Mouse (Mus musculus) mature B cell (primary cell): ENCODE data around the gene Vps26b.

Experiments
- in situ Hi-C: fragments of 300-500 bp; cut with MboI; formaldehyde crosslinking; loops from 2 replicates; pipeline ENCODE4 v1.14.3; 2019

Vps26b gene

GRCm38 (mm10) chr9:26993900-26994299 lies 36.0 kb downstream of the Vps26b start:
- in situ Hi-C loops, result no loop called here

- in situ Hi-C loops, result no loop called here
These were observed 36.7 kb downstream of the Vps26b start for GRCm38 (mm10) chr9:26993118-26993517.

DNA sequence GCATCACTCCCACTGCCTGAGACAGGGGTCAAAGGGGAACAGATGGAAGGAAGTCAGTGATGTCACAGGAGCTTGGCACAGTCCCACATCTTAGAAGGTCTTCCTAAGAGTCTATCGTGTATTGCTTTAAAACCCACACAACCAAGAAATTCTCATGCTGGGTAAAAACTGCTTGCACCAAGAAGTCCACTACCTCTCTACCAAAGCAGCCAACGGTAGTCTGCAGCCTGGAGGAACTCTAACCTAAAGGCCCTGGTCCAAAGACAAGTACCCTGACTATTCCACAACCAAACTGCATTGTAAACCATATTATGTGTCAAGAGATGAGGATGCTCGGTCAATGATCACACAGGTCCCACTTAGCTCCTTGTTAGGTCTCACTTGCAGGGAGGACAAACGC lies 39.7 kb downstream of the Vps26b start:
- in situ Hi-C loops, result no loop called here

GRCm38 (mm10) chr9:26985668-26986277 lies 44.1 kb downstream of the Vps26b start:
- in situ Hi-C loops, result no loop called here

GRCm38 (mm10) chr9:26985090-26985613 lies 44.7 kb downstream of the Vps26b start:
- in situ Hi-C loops, result no loop called here

GRCm38 (mm10) chr9:26978776-26979175 lies 51.1 kb downstream of the Vps26b start:
- in situ Hi-C loops, result no loop called here

- in situ Hi-C loops, result no loop called here
These were observed 52.1 kb downstream of the Vps26b start for GRCm38 (mm10) chr9:26977754-26978153.
